Mouse (Mus musculus): ENCODE measurements around the gene Echdc3. TPM values are rescaled to one million over a fixed set of nuclear protein-coding genes. Genes with fewer than 3 reads are reported as not detected.

Gene Echdc3
- polyA plus RNA-seq, 1 experiment from 2014 or later = 2.4 TPM

DNA sequence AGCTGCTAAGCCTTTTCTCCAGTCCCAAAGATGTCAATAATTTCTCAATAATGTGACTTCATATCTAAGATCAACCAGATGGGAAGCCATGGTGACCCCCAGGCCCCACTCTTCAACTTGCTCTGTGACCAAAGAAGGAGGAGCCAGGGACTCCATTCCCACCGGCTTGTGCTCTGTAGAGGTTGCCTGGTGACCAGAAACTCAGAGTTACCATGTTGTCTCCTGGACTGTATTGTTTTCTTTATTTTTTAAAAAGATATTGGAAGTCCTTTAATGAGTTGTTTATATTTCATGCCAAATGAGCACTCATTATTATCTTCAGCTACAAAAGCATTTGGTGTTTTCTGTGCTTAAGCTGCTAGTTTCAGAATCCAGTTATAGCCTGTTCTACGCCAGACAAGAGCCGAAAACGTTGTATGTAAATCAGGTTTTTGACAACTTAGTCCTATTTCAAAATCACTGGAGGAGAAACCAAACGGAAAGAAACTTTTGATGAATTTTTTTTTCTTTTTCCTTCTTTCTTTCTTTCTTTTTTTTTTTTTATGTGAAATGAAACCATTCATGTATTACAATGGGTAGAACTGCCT lies 42.7 kb upstream of the Echdc3 start:
- 91% methylated on average over 5 of the region's 5 CpGs for WGBS
- H3K9me3 ChIP-seq (ENCODE audit: control insufficient read depth, low read length) = no peaks in the 10 kb centered on the region

DNA sequence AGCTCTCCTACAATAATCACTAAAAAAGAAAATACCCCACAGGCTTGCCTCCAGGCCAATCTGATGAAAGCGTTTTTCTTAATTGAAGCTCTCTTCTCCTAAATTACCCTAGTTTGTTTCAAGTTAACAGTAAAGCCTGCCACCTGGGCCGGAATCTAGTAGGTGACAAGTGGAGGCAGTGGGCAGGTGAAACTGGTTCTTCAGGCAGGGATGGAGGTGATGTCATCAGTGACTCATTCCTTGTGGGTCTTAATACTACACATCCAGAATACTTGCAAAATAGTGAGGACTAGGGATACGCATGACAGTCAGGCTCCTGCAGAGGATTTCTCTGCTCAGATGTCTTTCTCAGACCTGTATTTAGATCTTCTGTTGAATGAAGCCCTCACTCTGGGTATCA lies 39.7 kb upstream of the Echdc3 start:
- H3K27ac ChIP-seq (ENCODE audit: low read depth, low read length) = no peak overlapping the region
- DNase-seq (ENCODE audit: low spot score) (no peak), ATAC-seq (ENCODE audit: low FRiP score) (no peak)
- H3K4me1 ChIP-seq (replicated peaks; ENCODE audit: control insufficient read depth, insufficient read depth, low read length) = no peaks in the 10 kb centered on the region
- H3K4me3 ChIP-seq (ENCODE audit: low read depth, low read length) = no peak overlapping the region
- H3K27me3 ChIP-seq (ENCODE audit: control insufficient read depth, insufficient read depth, low read length) = no peaks in the 10 kb centered on the region
- no peaks in the 10 kb centered on the region for H3K36me3 ChIP-seq (ENCODE audit: control insufficient read depth, insufficient read depth, low read length)
- H3K4me2 ChIP-seq (replicated peaks; ENCODE audit: low read depth, low read length) = no peak overlapping the region
- H3K9me3 ChIP-seq (ENCODE audit: control insufficient read depth, low read length) = no peaks in the 10 kb centered on the region
- 90% methylated on average over 3 of the region's 3 CpGs for WGBS
- no peak overlapping the region for H3K9ac ChIP-seq (ENCODE audit: low read depth, low read length)

More for the DNA sequence above, 42.7 kb upstream of the Echdc3 start:
- Histone ChIP-seq H3K4me2 (replicated peaks; ENCODE audit: low read depth, low read length) (no peak overlapping the region), H3K27ac (ENCODE audit: low read depth, low read length) (no peak overlapping the region), H3K9ac (ENCODE audit: low read depth, low read length) (no peak overlapping the region), H3K27me3 (ENCODE audit: control insufficient read depth, insufficient read depth, low read length) (no peaks in the 10 kb centered on the region), H3K4me1 (replicated peaks; ENCODE audit: control insufficient read depth, insufficient read depth, low read length) (no peaks in the 10 kb centered on the region), H3K36me3 (ENCODE audit: control insufficient read depth, insufficient read depth, low read length) (no peaks in the 10 kb centered on the region), H3K4me3 (ENCODE audit: low read depth, low read length) (no peak overlapping the region)
- ATAC-seq (ENCODE audit: low FRiP score) (no peak), DNase-seq (ENCODE audit: low spot score) (no peak)

DNA sequence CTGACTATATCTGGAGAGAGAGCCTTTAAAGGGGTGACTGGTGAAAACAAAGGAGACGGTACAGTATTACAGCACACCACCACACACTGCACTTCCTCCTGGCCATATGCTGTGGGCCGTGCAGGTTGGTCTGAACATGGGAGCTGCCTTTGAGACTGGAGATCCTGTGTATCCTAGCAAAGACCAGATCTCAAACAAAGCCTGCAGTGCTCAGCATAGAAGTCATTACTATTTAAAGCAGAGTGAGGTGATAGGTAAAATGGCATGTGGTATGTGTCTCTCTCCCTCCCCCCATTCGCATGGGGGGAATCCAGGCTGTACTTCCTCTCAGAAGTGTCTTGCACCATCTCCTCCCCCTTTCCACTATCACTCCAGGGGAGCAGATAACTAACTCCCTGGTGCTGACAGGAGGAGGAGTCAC lies 38.3 kb upstream of the Echdc3 start:
- H3K9ac ChIP-seq (ENCODE audit: low read depth, low read length) = no peak overlapping the region
- no peak overlapping the region for H3K4me2 ChIP-seq (replicated peaks; ENCODE audit: low read depth, low read length)
- no peaks in the 10 kb centered on the region for H3K4me1 ChIP-seq (replicated peaks; ENCODE audit: control insufficient read depth, insufficient read depth, low read length)
- no peaks in the 10 kb centered on the region for H3K27me3 ChIP-seq (ENCODE audit: control insufficient read depth, insufficient read depth, low read length)
- no peaks in the 10 kb centered on the region for H3K9me3 ChIP-seq (ENCODE audit: control insufficient read depth, low read length)
- H3K36me3 ChIP-seq (ENCODE audit: control insufficient read depth, insufficient read depth, low read length) = no peaks in the 10 kb centered on the region
- no peak overlapping the region for H3K27ac ChIP-seq (ENCODE audit: low read depth, low read length)
- 77% methylated on average over 3 of the region's 3 CpGs for WGBS
- H3K4me3 ChIP-seq (ENCODE audit: low read depth, low read length) = no peak overlapping the region
- DNase-seq (ENCODE audit: low spot score) (no peak), ATAC-seq (ENCODE audit: low FRiP score) (no peak)

DNA sequence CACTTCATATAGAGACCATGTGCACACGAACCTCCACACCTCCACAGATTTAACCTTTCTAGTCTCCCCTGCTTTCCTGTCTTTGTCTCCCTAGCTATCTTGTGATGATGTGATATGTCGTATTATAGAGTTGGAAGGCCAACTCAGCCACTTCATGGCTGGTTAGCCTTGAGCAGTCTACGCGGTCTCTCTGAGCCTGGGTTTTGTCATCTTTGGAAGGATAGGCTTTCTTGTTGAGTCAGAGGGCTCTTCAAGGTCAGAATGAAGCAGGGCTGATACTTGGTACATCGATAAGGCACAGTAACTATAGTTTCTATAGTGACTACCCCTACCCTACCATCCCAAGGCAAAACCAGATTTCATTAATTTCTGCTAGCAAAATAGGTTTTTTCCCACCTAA lies 28.6 kb upstream of the Echdc3 start:
- Histone ChIP-seq H3K36me3 (ENCODE audit: control insufficient read depth, insufficient read depth, low read length) (no peaks in the 10 kb centered on the region), H3K4me1 (replicated peaks; ENCODE audit: control insufficient read depth, insufficient read depth, low read length) (no peaks in the 10 kb centered on the region), H3K9ac (ENCODE audit: low read depth, low read length) (no peak overlapping the region), H3K9me3 (ENCODE audit: control insufficient read depth, low read length) (no peaks in the 10 kb centered on the region), H3K4me3 (ENCODE audit: low read depth, low read length) (no peak overlapping the region), H3K4me2 (replicated peaks; ENCODE audit: low read depth, low read length) (no peak overlapping the region), H3K27me3 (ENCODE audit: control insufficient read depth, insufficient read depth, low read length) (no peaks in the 10 kb centered on the region), H3K27ac (ENCODE audit: low read depth, low read length) (no peak overlapping the region)
- no peak for DNase-seq (ENCODE audit: low spot score)
- no peak for ATAC-seq (ENCODE audit: low FRiP score)
- WGBS = 92% methylated on average over 5 of the region's 5 CpGs

DNA sequence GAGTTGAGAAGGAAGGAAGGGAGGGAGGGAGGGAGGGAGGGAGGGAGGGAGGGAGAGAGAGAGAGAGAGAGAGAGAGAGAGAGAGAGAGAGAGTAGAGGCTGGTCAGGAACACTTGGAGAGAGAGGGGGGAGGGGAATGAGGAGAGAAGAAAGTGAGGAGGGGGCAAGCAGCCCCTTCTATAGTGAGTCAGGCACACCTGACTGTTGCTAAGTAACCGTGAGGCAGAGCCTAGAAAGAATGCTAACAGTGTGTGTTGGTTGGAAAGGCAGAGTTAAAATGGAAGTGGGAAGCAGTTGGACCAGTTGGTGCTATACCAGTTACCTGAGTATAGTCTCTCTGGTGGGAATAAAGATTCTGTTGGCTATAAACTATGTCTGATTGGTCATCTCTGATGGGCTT lies 27.2 kb upstream of the Echdc3 start:
- WGBS = 59% methylated on average over 1 of the region's 1 CpGs
- H3K9ac ChIP-seq (ENCODE audit: low read depth, low read length) = no peak overlapping the region
- H3K27me3 ChIP-seq (ENCODE audit: control insufficient read depth, insufficient read depth, low read length) = no peaks in the 10 kb centered on the region
- ATAC-seq (ENCODE audit: low FRiP score) (no peak), DNase-seq (ENCODE audit: low spot score) (no peak)
- no peaks in the 10 kb centered on the region for H3K9me3 ChIP-seq (ENCODE audit: control insufficient read depth, low read length)
- H3K4me1 ChIP-seq (replicated peaks; ENCODE audit: control insufficient read depth, insufficient read depth, low read length) = no peaks in the 10 kb centered on the region
- H3K27ac ChIP-seq (ENCODE audit: low read depth, low read length) = no peak overlapping the region
- H3K4me3 ChIP-seq (ENCODE audit: low read depth, low read length) = no peak overlapping the region
- H3K36me3 ChIP-seq (ENCODE audit: control insufficient read depth, insufficient read depth, low read length) = no peaks in the 10 kb centered on the region
- no peak overlapping the region for H3K4me2 ChIP-seq (replicated peaks; ENCODE audit: low read depth, low read length)

DNA sequence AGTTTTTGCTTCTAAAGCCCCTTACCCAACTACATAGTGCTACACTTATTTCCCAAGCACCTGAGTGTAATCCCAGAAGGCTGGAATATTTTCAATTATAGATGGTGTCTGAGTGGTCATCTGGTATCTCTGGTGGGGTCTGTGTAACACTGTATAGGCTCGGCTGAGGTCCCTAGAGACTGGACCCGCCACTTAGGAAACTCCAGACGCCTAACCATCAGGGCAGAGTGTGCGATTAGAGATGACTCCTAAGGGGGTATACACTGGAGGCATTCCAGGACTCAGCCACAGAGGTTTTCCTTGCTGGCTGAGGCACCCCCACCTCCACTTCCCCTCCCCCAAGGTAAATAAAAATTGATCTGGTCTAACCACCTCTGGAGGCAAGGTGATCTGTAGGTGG lies 26.5 kb upstream of the Echdc3 start:
- Histone ChIP-seq H3K9ac (ENCODE audit: low read depth, low read length) (no peak overlapping the region), H3K4me1 (replicated peaks; ENCODE audit: control insufficient read depth, insufficient read depth, low read length) (no peaks in the 10 kb centered on the region), H3K27ac (ENCODE audit: low read depth, low read length) (no peak overlapping the region), H3K4me3 (ENCODE audit: low read depth, low read length) (no peak overlapping the region), H3K4me2 (replicated peaks; ENCODE audit: low read depth, low read length) (no peak overlapping the region), H3K27me3 (ENCODE audit: control insufficient read depth, insufficient read depth, low read length) (no peaks in the 10 kb centered on the region), H3K9me3 (ENCODE audit: control insufficient read depth, low read length) (no peaks in the 10 kb centered on the region), H3K36me3 (ENCODE audit: control insufficient read depth, insufficient read depth, low read length) (no peaks in the 10 kb centered on the region)
- 64% methylated on average over 4 of the region's 4 CpGs for WGBS
- DNase-seq (ENCODE audit: low spot score) = no peak
- ATAC-seq (ENCODE audit: low FRiP score) = no peak

DNA sequence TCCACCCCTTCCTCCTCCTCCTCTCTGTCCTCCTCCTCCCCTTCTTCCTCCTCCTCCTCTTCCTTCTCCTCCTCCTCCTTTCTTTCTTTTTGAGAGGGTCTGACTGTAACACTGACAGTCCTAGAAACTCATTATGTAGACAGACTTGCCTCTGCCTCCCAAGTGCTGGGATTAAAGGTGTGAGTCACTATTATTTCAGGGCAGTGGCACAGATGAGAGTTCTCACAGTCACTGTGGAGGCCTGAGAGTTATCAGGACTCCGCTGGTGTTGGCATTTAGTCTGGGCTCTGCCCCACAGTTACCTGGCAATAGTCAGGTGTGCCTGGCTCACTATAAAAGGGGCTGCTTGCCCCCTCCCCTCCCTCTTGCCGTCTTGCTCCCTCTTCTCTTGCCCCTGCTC lies 25.8 kb upstream of the Echdc3 start:
- H3K27ac ChIP-seq (ENCODE audit: low read depth, low read length) = no peak overlapping the region
- H3K4me3 ChIP-seq (ENCODE audit: low read depth, low read length) = no peak overlapping the region
- H3K36me3 ChIP-seq (ENCODE audit: control insufficient read depth, insufficient read depth, low read length) = no peaks in the 10 kb centered on the region
- no peak for DNase-seq (ENCODE audit: low spot score)
- H3K4me1 ChIP-seq (replicated peaks; ENCODE audit: control insufficient read depth, insufficient read depth, low read length) = no peaks in the 10 kb centered on the region
- H3K9me3 ChIP-seq (ENCODE audit: control insufficient read depth, low read length) = no peaks in the 10 kb centered on the region
- H3K27me3 ChIP-seq (ENCODE audit: control insufficient read depth, insufficient read depth, low read length) = no peaks in the 10 kb centered on the region
- H3K9ac ChIP-seq (ENCODE audit: low read depth, low read length) = no peak overlapping the region
- ATAC-seq (ENCODE audit: low FRiP score) = no peak
- H3K4me2 ChIP-seq (replicated peaks; ENCODE audit: low read depth, low read length) = no peak overlapping the region
- WGBS = 50% methylated on average over 2 of the region's 2 CpGs

DNA sequence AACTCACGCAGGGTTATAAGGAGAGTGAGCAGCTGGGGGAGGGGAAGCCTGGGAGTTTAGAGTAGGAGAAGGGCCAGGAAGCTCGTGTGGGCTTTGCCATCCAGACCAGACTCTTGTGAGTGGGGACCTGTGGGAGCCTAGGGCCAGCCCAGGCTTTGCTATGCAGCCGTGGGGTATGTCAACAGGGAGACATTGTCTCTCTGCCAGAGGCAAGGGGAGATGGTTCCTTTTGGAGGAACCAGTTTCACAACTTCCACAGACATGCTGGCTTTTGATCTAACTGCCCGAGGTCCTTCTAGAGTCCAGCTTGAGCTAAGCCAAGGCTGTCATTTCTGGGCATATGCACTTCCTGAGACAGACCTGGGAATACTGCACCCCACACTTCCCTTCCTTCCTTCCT lies 25.4 kb upstream of the Echdc3 start:
- DNase-seq (ENCODE audit: low spot score) (no peak), ATAC-seq (ENCODE audit: low FRiP score) (no peak)
- 55% methylated on average over 4 of the region's 4 CpGs for WGBS
- Histone ChIP-seq H3K36me3 (ENCODE audit: control insufficient read depth, insufficient read depth, low read length) (no peaks in the 10 kb centered on the region), H3K4me2 (replicated peaks; ENCODE audit: low read depth, low read length) (no peak overlapping the region), H3K4me3 (ENCODE audit: low read depth, low read length) (no peak overlapping the region), H3K9me3 (ENCODE audit: control insufficient read depth, low read length) (no peaks in the 10 kb centered on the region), H3K9ac (ENCODE audit: low read depth, low read length) (no peak overlapping the region), H3K27me3 (ENCODE audit: control insufficient read depth, insufficient read depth, low read length) (no peaks in the 10 kb centered on the region), H3K27ac (ENCODE audit: low read depth, low read length) (no peak overlapping the region), H3K4me1 (replicated peaks; ENCODE audit: control insufficient read depth, insufficient read depth, low read length) (no peaks in the 10 kb centered on the region)

DNA sequence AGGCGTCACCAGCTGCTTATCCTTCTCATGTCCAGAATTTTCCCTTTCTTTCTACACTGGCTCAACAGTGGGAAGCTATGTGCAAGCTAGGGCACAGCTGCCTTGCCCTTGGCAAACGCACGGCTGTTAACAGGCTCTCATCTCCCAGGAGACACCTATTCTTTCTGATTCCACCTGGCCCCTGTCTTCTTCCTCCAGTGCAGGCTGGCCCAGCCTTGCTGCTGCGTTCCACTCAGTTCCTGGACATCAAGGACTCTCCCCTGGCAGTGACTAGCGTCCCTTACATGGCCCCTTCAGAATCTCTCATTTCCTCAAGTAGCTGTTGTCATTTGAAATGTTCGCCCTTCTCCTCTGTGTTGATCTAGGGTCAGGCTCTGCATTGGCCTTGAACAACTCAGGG lies 20.5 kb upstream of the Echdc3 start:
- 74% methylated on average over 6 of the region's 6 CpGs for WGBS
- Histone ChIP-seq H3K27me3 (ENCODE audit: control insufficient read depth, insufficient read depth, low read length) (no peaks in the 10 kb centered on the region), H3K4me2 (replicated peaks; ENCODE audit: low read depth, low read length) (no peak overlapping the region), H3K9ac (ENCODE audit: low read depth, low read length) (no peak overlapping the region), H3K9me3 (ENCODE audit: control insufficient read depth, low read length) (no peaks in the 10 kb centered on the region), H3K27ac (ENCODE audit: low read depth, low read length) (no peak overlapping the region), H3K4me3 (ENCODE audit: low read depth, low read length) (no peak overlapping the region), H3K4me1 (replicated peaks; ENCODE audit: control insufficient read depth, insufficient read depth, low read length) (no peaks in the 10 kb centered on the region), H3K36me3 (ENCODE audit: control insufficient read depth, insufficient read depth, low read length) (no peaks in the 10 kb centered on the region)
- no peak for DNase-seq (ENCODE audit: low spot score)
- no peak for ATAC-seq (ENCODE audit: low FRiP score)
